Mouse (Mus musculus) brain, embryonic 14.5 days (tissue): ENCODE measurements around the gene Cmip.

Experiments used
- CTCF ChIP-seq: fragments of 200-500 bp; IDR thresholded peaks from 2 replicates; pipeline ENCODE4 v1.5.1; 2012; ENCODE audit warnings: inconsistent platforms, mild to moderate bottlenecking, moderate library complexity, borderline replicate concordance; ENCODE audit not compliant: insufficient read depth, insufficient read length; ENCODE audit errors: extremely low read depth
- POLR2A ChIP-seq: fragments of 200-500 bp; IDR thresholded peaks from 2 replicates; pipeline ENCODE4 v1.6.1; 2012; ENCODE audit warnings: mild to moderate bottlenecking, inconsistent platforms, borderline replicate concordance; ENCODE audit not compliant: poor library complexity, insufficient read depth, insufficient read length, severe bottlenecking; ENCODE audit errors: extremely low read depth

GRCm38 (mm10) chr8:117423029-117423428 is 166.2 kb downstream of the Cmip start:
- no peak for TF ChIP-seq POLR2A
- no peak for TF ChIP-seq CTCF
